Mouse (Mus musculus): ENCODE data around the gene Znrf3.

The Znrf3 gene

DNA sequence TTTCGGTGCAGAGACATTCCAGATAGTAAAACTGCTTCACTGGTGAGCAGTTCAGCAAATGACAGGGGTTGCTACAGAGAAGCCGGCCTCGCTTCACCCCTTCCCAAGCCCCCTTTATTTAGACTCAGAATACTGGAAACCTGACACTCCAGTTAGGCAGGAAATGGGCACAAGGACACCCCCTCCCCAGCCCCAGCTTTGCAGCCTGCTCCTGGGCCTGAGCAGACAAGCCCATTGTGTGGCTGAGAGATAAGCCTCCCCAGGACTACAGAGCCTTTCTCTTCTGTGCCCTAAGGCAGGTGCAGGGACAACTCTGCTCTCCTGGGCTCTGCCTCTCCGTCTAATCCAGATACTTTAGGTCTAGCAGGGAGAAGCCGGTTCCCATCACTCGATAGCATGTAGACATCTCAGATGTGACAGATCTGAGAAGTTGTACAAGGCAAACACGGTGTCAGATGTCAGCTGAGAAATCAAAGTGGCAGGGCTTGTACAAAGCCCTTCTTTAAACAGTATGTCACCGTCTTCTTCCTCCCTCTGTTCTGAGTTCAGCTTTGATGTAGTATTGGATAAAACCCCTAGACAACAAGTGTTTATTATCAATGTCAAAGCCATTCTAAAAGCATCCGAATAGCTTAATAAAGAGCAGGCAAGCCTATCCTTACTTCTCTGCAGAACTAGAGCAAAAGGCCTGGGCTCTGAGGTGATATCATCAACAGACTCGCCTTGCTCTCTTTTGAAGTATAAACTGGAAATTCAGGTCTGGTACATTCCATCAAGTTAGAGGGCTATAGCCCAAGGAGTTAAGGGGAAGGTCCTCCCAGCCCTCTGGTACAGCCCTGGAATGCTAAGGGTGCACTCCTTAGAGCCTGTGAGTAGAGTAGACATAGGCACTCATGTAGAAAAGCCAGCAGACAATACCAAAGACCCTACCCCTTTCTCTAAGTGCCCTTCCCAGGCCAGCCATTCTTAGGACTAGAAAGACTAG lies 204.6 kb downstream of the Znrf3 start:
- no peak for DNase-seq (ENCODE audit: low spot score)
